Mouse (Mus musculus): ENCODE measurements around the gene Zbtb32. TPM values are rescaled to one million over a fixed set of nuclear protein-coding genes. Genes with fewer than 3 reads are reported as not detected.

Gene Zbtb32
- polyA plus RNA-seq, 1 experiment from 2014 or later = 0.23 TPM

GRCm38 (mm10) chr7:30615049-30615760, 16.5 kb upstream of the Zbtb32 start:
- Histone ChIP-seq H3K4me2 (replicated peaks) (no peak overlapping the region), H3K27me3 (no peaks in the 10 kb centered on the region), H3K4me1 (no peaks in the 10 kb centered on the region), H3K36me3 (peaks cover 52% of the 10 kb centered on the region), H3K9me3 (no peaks in the 10 kb centered on the region; the same call in 1 of the 2 replicates), H3K9ac (no peak overlapping the region), H3K4me3 (no peak overlapping the region), H3K27ac (no peak overlapping the region)
- no peak for ATAC-seq (ENCODE audit: low FRiP score, low read depth)
- 58% methylated on average over 5 of the region's 5 CpGs for WGBS

GRCm38 (mm10) chr7:30614454-30614853, 15.7 kb upstream of the Zbtb32 start:
- 84% methylated on average over 2 of the region's 2 CpGs for WGBS
- no peak overlapping the region for H3K27ac ChIP-seq
- no peaks in the 10 kb centered on the region for H3K4me1 ChIP-seq
- ATAC-seq (ENCODE audit: low FRiP score, low read depth) = no peak
- H3K36me3 ChIP-seq = peaks cover 45% of the 10 kb centered on the region
- H3K4me2 ChIP-seq (replicated peaks) = no peak overlapping the region
- H3K4me3 ChIP-seq = no peak overlapping the region
- no peaks in the 10 kb centered on the region for H3K27me3 ChIP-seq
- no peak overlapping the region for H3K9ac ChIP-seq
- no peaks in the 10 kb centered on the region; the same call in 1 of the 2 replicates for H3K9me3 ChIP-seq

DNA sequence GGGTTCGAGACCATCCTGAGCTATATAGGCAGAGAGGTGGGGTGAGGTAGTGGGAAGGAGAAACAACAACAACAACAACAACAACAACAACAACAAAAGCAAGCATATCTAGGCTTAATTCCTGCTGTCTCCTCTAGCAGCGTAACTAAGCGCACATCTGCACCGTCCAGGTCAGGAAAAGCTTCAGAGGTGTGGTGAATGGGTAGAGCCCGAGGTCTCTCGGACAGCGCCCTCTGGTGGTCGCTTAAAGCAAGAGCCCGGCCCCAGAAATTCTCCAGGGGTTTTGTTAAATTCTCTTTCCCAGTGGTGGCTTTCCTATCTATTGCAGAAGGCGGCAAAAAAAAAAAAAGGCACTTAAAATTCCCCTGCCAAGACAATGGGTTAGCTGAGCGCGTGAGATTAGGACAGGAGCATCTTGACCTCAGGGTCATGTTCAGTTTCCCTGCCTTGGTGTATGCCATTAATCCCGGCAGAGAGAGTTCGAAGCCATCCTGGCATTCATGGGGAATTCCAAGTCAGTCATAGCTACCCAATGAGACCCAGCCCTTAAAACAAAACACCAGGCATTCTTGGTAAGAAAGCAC, 14.9 kb upstream of the Zbtb32 start:
- H3K27ac ChIP-seq = no peak overlapping the region
- ATAC-seq (ENCODE audit: low FRiP score, low read depth) = no peak
- no peak overlapping the region for H3K9ac ChIP-seq
- peaks cover 37% of the 10 kb centered on the region for H3K36me3 ChIP-seq
- H3K4me2 ChIP-seq (replicated peaks) = no peak overlapping the region
- H3K27me3 ChIP-seq = no peaks in the 10 kb centered on the region
- no peaks in the 10 kb centered on the region; the same call in 1 of the 2 replicates for H3K9me3 ChIP-seq
- no peak overlapping the region for H3K4me3 ChIP-seq
- 23% methylated on average over 14 of the region's 14 CpGs for WGBS
- H3K4me1 ChIP-seq = no peaks in the 10 kb centered on the region

- H3K9me3 ChIP-seq = no peaks in the 10 kb centered on the region; the same call in 1 of the 2 replicates
- peaks cover 29% of the 10 kb centered on the region for H3K36me3 ChIP-seq
- no peaks in the 10 kb centered on the region for H3K4me1 ChIP-seq
- no peak within 1 kb of the TSS for H3K4me2 ChIP-seq (replicated peaks)
- H3K4me3 ChIP-seq = no peak within 1 kb of the TSS
- H3K9ac ChIP-seq = no peak within 1 kb of the TSS
- ATAC-seq (ENCODE audit: low FRiP score, low read depth) = no peak
- 51% methylated on average over 8 of the region's 8 CpGs for WGBS
- H3K27ac ChIP-seq = no peak within 1 kb of the TSS
- H3K27me3 ChIP-seq = no peaks in the 10 kb centered on the region
Measured at GRCm38 (mm10) chr7:30612654-30613402, 14.1 kb upstream of the Zbtb32 start, which contains the start of gene Upk1a. Gene Upk1a (minus strand): TSS chr7:30612847.

DNA sequence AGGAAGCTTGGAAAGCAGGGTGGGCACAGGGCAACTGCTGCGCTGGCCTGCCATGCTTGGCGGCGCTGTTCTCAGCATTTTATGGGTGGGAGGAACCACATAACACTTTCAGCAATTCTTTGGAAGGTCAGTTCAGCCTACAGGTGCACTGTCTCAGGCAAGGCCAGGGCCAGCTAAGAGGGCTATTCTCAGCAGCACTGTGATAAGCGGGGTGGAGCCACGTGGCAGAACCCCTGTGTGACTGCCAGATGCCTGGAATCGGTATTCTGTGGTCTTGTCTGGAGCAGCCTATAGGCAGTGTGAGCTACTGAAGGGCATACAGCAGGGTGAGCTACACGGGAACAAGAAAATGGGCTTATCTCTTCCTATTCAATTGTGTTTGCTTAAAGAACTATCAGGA, 11.3 kb upstream of the Zbtb32 start:
- Histone ChIP-seq H3K4me1 (no peaks in the 10 kb centered on the region), H3K9me3 (no peaks in the 10 kb centered on the region; the same call in 1 of the 2 replicates), H3K27me3 (no peaks in the 10 kb centered on the region), H3K27ac (no peak overlapping the region), H3K9ac (no peak overlapping the region), H3K4me2 (replicated peaks) (no peak overlapping the region), H3K4me3 (no peak overlapping the region), H3K36me3 (0 out of 2 replicates have a peak, but pooled peaks cover 1% of the 10 kb centered on the region)
- 63% methylated on average over 7 of the region's 7 CpGs for WGBS
- ATAC-seq (ENCODE audit: low FRiP score, low read depth) = no peak

DNA sequence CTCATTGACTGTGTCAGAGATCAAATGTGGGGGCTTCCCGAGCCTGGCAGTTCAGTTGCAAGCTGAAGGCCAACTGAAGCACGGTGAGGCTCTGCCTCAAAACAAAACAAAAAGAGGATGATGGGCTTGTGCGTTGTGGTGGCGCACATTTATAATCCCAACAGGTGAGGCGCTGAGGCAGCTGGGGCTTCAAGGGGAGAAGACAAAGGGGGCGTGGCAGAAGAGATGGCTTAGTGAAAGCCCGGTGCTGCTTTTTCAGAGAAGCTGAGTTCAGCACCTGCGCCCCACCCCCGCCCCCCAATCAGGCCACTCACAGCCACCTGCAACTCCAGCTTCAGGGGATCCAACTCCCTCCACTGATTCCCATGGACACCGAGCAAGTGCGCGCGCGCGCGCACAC, 9.8 kb upstream of the Zbtb32 start:
- Histone ChIP-seq H3K4me1 (no peaks in the 10 kb centered on the region), H3K9ac (no peak overlapping the region), H3K4me2 (replicated peaks) (no peak overlapping the region), H3K36me3 (no peaks in the 10 kb centered on the region), H3K27me3 (no peaks in the 10 kb centered on the region), H3K27ac (no peak overlapping the region), H3K4me3 (no peak overlapping the region), H3K9me3 (no peaks in the 10 kb centered on the region)
- 47% methylated on average over 16 of the region's 16 CpGs for WGBS
- ATAC-seq (ENCODE audit: low FRiP score, low read depth) = no peak

- no peak overlapping the region for H3K4me2 ChIP-seq (replicated peaks)
- H3K4me1 ChIP-seq = no peaks in the 10 kb centered on the region
- 23% methylated on average over 8 of the region's 8 CpGs for WGBS
- H3K27me3 ChIP-seq = no peaks in the 10 kb centered on the region
- no peaks in the 10 kb centered on the region for H3K9me3 ChIP-seq
- H3K9ac ChIP-seq = no peak overlapping the region
- no peak overlapping the region for H3K27ac ChIP-seq
- no peak for ATAC-seq (ENCODE audit: low FRiP score, low read depth)
- H3K4me3 ChIP-seq = no peak overlapping the region
- H3K36me3 ChIP-seq = no peaks in the 10 kb centered on the region
Measured at GRCm38 (mm10) chr7:30607706-30608309, 9.1 kb upstream of the Zbtb32 start.

DNA sequence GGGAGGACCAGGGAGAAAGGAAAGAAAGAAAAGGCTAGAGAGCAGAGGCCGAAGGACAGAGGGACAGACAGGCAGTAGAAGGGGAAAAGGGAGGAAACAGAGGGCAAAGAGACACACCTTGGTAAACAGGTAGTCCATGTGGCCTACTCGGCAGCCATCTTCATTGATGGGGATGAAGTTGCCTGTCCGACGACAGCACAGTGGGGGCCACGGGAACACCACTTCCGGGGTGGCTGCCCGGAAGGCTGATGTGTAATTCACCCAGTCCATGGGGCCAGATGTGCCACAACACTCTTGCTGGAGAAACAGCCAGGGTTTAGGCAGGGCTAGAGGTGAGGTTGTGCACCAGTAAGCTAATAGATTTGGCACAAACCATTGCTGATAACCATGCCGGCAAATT, 6.2 kb upstream of the Zbtb32 start:
- no peaks in the 10 kb centered on the region for H3K27me3 ChIP-seq
- no peaks in the 10 kb centered on the region for H3K4me1 ChIP-seq
- WGBS = 85% methylated on average over 8 of the region's 8 CpGs
- H3K36me3 ChIP-seq = no peaks in the 10 kb centered on the region
- no peak overlapping the region for H3K4me2 ChIP-seq (replicated peaks)
- no peaks in the 10 kb centered on the region for H3K9me3 ChIP-seq
- no peak overlapping the region for H3K4me3 ChIP-seq
- no peak overlapping the region for H3K27ac ChIP-seq
- no peak for ATAC-seq (ENCODE audit: low FRiP score, low read depth)
- H3K9ac ChIP-seq = 0 out of 2 replicates have a peak overlapping the region, but pooled peaks have one; percentile 19

- H3K4me3 ChIP-seq = no peak overlapping the region
- no peaks in the 10 kb centered on the region for H3K4me1 ChIP-seq
- 0 out of 2 replicates have a peak overlapping the region, but pooled peaks have one; percentile 19 for H3K9ac ChIP-seq
- no peaks in the 10 kb centered on the region for H3K9me3 ChIP-seq
- WGBS = 51% methylated on average over 8 of the region's 8 CpGs
- no peak overlapping the region for H3K4me2 ChIP-seq (replicated peaks)
- H3K27ac ChIP-seq = no peak overlapping the region
- ATAC-seq (ENCODE audit: low FRiP score, low read depth) = no peak
- no peaks in the 10 kb centered on the region for H3K27me3 ChIP-seq
- no peaks in the 10 kb centered on the region for H3K36me3 ChIP-seq
Measured at GRCm38 (mm10) chr7:30604424-30604823, 5.7 kb upstream of the Zbtb32 start.

DNA sequence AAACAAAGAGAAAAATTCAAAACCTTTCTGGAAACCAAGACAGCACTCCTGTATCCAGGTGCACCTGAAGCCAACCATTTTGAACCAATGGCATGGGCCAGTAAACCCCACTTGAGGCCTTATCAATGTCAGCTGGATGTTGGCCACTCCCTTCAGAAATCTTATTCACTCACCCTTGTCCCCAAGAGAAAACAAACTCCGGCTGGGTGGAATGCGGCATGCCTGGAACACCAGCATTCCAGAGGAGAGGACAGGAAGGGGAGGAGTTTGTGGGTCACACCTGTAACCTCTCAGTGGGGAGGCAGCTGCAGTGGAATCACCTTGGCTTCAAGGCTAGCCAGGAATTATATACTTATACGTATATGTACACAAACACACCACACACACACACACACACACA, 3.9 kb upstream of the Zbtb32 start:
- WGBS = 31% methylated on average over 3 of the region's 3 CpGs
- no peak for ATAC-seq (ENCODE audit: low FRiP score, low read depth)
- Histone ChIP-seq H3K4me2 (replicated peaks) (no peak overlapping the region), H3K9me3 (no peaks in the 10 kb centered on the region), H3K36me3 (no peaks in the 10 kb centered on the region), H3K4me3 (no peak overlapping the region), H3K4me1 (no peaks in the 10 kb centered on the region), H3K27ac (no peak overlapping the region), H3K9ac (no peak overlapping the region), H3K27me3 (no peaks in the 10 kb centered on the region)

DNA sequence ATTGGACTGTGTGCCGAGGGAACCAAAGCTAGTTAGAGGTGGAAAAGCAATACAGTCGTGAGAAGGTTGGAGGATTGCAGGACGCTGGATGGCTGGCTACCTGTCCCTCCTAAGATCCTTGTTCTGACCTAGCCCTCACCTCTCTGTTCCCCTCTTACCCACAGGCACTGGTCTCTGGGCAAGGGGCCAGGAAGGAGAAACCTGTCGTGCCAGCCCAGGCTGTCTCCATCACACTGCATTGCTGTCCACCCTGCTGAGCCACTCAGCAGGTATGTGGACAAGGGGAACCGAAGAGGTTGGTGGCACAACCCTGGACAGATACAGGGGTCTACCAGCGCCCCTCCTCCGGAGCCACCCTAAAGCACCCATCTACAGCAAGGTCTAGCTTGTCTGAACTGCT, 1.9 kb upstream of the Zbtb32 start:
- no peak for ATAC-seq (ENCODE audit: low FRiP score, low read depth)
- Histone ChIP-seq H3K4me2 (replicated peaks) (no peak overlapping the region), H3K4me3 (no peak overlapping the region), H3K9ac (no peak overlapping the region), H3K27me3 (no peaks in the 10 kb centered on the region), H3K27ac (no peak overlapping the region), H3K9me3 (no peaks in the 10 kb centered on the region), H3K36me3 (no peaks in the 10 kb centered on the region), H3K4me1 (no peaks in the 10 kb centered on the region)
- WGBS = 70% methylated on average over 7 of the region's 7 CpGs

DNA sequence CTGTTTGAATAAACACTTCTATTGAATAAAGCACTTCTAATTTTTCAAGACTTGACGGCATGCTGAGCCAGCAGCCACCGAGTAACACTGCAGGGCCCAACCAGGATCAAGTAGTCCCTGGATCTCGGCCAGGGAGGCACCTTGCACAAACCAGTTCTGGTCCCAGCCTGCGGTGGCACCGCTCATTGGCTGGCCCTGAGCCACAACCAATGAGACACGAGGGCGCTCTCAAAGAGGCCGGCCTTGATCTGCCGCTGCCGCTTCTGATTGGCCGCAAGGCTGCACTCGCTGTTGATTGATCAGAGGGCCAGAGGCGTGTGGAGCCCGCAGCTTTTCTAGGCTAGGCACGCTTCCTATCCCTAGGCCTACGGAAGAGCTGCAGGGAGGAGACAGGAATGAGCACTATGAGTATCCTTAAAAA, 1.2 kb upstream of the Zbtb32 start:
- H3K4me3 ChIP-seq = no peak overlapping the region
- no peak overlapping the region for H3K9ac ChIP-seq
- no peaks in the 10 kb centered on the region for H3K36me3 ChIP-seq
- H3K27me3 ChIP-seq = 0 out of 2 replicates have a peak, but pooled peaks cover under 1% of the 10 kb centered on the region
- H3K9me3 ChIP-seq = no peaks in the 10 kb centered on the region
- peak; percentile 91 for ATAC-seq (ENCODE audit: low FRiP score, low read depth)
- H3K27ac ChIP-seq = no peak overlapping the region
- no peak overlapping the region for H3K4me2 ChIP-seq (replicated peaks)
- H3K4me1 ChIP-seq = no peaks in the 10 kb centered on the region
- WGBS = 2% methylated on average over 16 of the region's 16 CpGs
